Mouse (Mus musculus) brain, embryonic 18.5 days (tissue): ENCODE measurements around the gene Nhlrc4.

Experiments
- DNase-seq: peaks from one replicate; pipeline ENCODE4 v3.0.0-alpha.2; 2012; ENCODE audit warnings: low read depth, low spot score

Gene Nhlrc4

DNA sequence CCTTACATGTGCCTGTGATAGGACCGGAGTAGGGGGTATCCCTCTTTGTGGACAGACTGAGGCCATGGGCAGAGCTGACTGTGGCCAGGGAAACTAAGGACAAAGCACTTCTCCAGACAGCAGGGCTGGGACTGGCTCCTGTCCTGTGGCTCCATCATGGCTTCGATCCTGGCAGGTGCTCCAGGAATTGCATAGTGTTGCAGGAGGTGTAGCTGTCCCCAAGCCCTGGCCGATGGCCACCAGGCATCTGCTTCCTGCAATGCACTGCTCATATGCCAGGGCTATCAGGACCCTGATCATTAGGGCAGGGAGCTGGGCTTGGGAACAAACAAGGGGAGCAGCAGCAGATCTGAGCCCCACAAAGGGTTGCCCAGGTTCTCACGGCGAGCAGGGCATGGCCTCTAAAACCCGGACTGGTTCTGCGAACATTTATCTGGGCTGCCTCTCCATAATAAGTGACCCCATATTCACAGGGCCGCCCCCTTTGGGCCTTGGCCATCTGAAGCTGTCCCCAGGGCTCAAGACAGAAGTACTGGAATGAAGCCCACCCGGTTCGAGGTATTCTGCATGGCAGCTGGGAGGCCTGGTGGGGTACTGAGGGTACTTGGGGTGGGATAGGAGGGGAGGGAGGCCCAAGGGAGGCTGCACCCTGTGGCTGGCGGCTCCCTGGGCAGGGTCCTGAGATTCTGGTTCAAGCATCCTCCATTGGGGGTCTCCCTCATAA is 14.2 kb upstream of the Nhlrc4 start:
- DNase-seq: no peak

DNA sequence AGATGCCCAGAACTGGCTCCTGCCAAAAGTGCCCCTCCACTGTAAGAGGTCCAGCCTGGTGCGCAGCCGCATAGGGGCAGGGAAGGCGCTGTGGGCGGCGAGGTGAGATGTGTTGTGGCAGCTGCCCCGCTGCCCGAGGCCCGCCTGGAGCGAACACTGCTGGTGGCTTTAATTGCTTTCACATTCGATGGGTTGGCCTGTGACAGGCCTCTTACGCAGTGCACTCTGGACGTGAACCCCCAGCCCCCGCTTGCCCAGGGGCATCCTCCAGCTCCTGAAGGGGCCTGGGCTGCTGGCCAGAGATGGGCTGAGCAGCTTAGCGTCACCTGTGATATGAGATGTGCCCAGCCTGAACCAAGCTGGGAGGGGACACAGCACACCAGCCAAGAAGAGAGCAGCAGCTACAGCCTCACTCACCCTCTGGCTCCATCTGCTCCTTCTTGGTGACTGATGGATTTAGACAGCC is 12.9 kb upstream of the Nhlrc4 start:
- DNase-seq: no peak

DNA sequence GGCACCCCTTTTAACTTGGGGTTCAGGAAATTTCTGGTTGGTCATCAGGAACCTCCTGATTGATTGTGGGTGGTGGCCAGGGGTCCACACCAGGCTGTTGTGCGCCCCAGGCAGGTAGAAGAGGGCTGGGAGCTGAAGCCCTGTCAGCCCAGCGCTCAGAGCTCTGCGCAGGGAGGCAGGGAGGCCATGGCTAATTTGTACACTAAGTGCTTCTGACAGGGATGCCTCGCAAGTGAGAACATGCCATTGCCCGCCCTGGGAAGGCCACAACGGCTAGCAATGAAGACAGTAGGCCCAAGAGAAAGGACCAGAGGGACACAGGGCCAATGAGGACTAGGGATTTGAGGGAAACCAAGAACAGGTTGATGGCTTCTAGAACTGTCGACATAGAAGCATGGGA is 11.9 kb upstream of the Nhlrc4 start:
- DNase-seq: no peak

DNA sequence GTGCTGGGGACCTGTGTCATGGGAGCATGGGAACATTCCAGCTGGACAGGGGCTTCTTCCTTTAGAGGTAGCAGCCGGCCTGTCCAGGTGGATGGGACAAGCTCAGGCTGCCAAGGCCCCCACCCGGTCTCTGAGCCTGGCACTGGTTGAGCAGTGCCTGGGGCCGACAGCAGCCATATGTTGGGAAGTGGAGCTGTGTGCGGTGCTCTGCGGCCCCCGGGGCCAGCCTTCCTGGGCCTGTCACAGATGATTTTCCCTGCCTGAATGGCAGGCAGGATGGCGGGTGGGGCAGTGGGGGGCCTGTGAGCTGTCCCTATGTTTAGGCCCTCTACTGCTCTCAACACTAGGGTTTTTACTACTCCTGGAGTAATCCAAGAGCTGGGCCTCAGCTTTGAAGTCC is 11.4 kb upstream of the Nhlrc4 start:
- DNase-seq: no peak

DNA sequence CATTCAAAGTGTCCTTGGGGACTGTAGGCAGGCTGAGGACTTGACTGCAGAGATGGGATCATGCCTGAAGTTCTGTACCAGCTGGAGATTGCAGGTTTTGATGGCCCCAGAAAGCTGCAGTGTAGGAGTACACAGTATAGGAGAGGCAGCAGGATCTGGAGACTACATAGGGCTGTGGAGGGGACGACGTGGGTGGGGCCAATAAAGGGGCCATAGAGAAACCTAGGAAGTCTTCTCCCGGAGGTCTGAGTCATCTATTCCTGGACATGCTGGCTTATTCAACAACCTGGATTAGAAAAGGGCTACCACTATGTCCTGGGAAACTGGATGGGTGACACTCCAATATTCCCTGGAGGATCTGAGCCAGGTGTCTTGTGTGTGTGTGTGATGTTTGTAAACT is 11.0 kb upstream of the Nhlrc4 start:
- DNase-seq: no peak

DNA sequence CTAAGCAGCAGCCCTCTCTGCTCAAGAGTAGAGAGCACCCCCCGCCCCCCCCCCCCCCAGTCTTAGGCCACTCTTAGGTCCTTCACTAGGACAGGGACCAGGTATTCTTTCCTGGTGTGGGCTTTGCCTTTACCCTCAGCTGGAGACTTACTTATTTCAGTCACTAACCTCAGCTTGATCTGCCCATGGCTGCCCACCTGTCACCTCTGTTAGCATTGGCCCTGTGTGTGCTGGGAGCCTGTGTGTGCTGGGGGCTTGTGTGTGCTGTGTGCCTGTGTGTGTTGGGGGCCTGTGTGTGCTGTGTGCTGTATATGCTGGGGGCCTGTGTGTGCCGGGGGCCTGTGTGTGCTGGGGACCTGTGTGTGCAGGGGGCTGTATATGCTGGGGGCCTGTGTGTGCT is 9.9 kb upstream of the Nhlrc4 start:
- no peak for DNase-seq

DNA sequence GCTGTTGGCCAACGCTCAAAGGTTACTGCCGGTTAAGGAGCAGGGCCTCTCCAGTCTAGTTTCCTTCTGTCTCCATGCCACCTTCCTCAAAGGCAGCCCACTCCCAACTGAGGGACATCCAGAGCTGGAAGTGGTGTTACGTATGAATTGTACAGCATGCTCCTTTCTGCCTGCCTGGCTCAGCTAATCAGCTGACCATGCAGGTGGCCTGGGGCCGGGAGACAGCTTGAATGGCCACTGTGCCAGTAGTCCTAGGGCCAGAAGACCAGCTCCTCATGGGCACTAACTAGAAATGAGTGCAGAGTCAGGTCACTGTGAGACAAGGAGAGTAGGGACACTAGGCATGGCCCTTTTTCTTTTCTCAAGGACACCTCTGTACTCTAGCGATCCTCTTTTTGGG is 8.4 kb upstream of the Nhlrc4 start:
- DNase-seq: no peak

DNA sequence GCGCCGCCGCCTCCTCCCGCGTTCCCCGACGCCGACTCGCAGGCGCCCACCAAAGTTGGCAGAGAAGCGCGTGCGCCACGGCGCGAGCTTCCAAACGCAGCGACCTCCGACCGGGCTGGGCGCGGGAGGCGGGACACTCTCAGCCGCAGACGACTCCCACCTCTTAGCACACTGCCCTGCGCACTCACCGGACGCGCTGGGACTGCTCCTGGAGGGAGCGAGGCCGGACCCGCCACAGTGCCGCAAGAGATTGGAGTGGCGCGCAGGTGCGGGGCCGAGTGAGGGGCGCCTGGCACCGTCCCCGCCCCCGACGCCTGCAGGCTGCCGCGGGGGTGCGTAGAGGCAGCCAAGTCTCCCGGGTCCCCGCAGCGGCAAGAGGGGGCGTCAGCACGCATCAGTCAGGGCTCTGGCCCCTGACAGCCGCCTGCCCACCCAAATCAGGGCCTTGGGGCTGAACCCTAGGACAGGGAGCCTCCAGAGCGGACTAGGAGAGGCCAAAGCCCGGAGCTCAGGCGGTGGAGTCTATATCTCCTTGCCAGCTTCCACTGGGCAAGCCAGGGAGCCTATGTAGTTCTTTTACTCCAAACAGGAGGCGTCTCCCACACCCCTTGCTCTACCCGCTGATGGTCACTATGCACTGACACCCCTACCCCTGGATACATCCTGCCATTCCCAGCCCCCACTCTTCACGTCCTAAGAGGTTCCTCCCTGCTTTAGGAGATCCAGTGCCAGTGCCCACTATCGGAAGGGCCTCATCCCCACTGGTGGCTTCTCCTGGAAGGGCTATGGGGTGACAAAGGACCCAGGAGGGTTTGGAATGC is 7.3 kb upstream of the Nhlrc4 start, which contains the start of gene A930017K11Rik:
Gene A930017K11Rik (minus strand): TSS at position 763 of the 821 bp plus-strand sequence.
- DNase-seq: no peak

DNA sequence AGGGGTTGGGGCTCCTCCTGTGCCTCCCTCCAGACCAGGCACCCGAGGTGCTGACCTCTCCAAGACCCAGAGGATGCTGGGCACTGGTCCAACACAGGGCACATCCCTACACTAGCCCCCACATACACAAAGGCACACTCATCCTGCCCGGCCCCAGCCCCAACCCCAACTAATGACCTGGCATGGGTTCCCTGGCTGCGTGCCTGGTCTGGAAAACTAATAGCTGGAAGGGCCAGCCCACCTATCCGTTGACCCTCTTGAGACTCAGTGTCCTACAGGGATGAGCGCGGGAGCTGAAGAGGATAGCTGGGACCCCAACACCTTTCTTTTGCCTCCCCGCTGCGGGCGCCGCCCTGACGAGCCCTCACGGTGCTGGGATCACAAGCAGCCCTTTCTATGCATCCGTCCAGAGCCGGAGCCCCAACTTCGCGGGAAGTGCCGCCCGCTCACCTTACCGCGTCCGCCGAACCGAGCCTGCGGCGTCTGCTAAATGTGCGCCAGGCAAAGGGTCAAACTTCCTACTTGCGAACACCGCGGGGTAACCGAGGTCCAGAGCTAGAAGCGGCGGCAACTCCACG is 6.6 kb upstream of the Nhlrc4 start:
- DNase-seq: no peak

DNA sequence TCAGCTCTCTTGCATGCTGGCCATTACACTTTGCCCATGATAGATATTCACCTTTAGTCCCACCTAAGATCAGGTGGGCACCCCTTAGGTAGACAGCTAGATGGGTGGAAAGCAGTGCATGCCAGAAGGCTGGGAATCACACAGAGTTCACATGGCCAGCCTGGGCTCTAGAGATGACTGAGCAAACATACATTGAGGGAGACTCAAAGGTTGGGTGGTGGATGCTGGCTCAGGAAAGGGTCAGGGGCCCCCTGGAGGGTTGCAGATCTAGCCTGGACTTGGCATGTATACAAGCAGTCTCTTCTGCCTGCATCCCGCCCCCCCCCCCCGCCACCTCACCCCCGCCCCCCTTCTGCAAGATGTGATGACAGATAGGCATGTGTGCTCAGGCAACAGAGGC is 5.9 kb upstream of the Nhlrc4 start:
- DNase-seq: no peak

DNA sequence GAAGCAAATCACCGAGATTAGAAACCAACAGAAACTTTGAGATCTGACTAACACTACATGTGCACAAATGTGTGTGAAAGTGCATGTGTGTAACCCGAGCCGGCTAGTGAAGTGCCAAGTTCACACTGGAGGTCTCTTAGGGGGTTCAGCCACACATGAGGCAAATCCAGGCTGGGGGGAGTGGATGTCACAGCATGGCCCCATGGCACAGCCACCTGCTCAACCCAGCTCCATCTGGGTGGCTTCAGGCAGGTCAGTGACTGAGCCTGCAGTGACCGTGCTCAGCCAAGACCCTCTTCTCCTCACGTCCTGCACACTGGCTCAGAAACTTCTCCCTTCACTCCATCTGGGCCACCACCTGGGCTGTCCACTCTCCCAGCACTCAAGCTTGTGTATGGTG is 5.2 kb upstream of the Nhlrc4 start:
- DNase-seq: no peak

DNA sequence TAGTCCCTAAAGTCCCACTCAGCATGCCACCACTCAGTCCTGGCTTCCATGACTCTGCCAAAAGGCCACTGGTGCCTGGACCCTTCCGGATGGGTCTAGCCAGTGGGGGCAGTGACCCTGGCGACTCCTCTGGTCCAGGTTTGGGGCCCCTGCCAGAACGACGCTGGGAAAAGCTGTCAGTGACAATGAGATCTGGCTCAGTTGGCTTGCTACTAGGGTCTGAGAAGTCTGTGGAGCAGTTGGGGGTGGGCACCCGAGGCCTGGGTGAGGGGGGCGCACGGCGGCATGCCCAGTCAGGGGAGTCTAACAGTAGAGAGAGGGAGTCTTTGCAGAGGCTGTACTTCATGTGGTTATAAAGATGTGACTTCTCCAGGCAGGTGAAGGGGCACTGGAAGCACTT is 3.3 kb upstream of the Nhlrc4 start:
- no peak for DNase-seq

DNA sequence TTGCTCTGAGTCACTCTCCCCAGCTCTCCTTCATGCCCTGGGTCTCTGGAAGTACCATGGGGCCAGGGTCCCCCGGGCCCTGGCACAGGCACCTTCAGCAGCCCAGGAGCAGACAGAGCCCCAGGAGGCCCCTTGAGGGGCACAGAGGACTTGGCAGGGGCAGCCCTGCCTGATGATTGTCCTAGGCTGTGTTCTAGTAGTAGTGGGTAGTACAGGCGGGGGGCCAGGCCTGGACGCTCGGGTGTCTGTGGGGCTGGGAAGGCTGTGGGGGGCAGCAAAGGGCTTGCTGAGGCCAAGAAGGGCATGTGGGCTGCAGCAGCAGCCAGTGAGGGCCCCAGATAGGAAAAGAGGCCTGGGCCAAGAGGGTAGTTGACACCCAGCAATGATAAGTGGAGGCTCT is 2.8 kb upstream of the Nhlrc4 start:
- no peak for DNase-seq

DNA sequence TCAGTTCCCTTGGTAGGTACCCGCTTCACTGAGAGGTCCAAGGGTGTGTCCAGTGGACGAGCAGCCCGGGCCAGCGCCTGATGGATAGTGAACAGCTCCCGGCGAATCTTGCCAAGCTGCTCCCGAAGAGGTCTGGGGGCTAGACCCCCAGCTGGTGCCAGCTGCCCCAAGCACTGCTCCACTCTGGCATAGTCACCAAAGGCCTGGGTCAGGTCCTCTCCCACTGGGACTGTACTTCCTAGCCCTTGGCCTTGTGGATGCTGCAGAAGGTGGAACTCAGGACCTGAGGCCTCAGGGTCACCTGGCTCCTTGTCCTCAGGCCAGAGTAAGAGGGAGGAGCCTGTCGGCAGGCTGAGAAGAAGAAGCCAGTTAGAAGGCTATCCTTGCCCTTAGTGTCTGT is 2.1 kb upstream of the Nhlrc4 start:
- DNase-seq: no peak

DNA sequence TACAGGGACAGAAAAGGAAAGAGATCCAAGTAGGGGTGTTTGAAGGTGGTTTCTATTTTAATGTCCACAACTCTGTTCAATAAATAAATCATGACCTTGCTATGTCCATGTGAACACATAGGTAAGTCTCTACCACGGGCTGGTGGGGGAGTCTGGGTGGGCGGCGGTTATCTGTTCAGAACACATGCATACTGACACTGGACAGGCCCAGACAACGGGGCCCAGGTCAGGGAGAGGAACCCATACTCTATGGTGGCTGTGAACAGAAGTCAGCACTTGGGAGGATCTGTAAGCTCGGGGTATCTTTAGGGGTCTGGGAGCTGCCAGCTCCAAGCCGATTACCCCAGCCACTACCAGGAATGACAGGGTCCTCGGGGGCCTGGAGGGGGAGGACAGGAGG is 1.6 kb upstream of the Nhlrc4 start:
- no peak for DNase-seq

DNA sequence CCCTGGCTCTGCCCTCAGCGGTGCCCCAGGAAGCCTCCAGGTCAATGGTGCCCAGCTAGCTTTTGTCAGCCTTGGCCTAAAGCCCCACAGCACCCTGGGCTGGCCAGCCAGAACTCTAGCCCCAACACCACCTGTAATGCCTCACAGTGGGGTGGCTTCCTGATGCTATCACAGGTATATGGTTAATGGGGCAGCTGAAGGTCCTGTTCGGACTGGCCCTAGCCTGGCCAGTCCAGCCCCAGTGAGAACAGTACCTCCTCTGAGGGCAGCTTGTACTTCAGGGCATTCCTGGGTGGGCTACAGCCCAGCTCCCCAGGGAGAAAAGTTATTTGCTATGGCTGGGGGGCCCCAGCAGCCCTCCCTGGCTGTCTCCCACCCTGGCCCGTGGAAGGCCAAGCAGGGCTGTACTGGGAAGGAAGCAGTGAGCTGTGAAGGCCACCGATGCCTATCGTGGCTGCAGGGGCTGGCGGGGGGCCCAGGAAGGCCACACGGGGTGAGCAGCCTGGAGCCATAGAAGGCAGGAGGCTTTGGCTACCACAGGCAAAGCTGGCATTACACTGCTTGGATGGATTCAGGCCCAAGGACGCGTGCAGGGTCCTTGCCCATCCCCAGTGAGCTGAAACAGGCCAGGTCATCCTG is 875 bp upstream of the Nhlrc4 start:
- no peak for DNase-seq

DNA sequence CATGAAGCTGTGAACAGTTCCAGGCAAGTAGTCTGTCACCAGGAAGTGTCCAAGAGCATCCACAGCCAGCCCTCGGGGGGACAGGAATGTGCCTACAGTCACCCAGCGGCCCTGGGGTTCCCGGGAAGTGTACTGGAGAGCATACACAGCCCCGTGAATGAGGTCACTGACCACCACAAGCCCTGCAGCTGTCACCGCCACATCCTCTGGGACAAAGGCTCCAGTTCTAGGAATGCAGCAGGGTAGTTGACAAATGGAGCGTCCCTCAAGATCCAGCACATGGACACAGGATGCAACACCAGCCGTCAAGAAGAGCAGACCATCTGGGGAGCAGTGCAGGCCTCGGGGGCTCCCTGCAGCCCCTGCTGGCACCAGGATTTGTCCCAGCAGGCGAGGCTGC is 992 bp downstream of the Nhlrc4 start:
- DNase-seq: no peak

DNA sequence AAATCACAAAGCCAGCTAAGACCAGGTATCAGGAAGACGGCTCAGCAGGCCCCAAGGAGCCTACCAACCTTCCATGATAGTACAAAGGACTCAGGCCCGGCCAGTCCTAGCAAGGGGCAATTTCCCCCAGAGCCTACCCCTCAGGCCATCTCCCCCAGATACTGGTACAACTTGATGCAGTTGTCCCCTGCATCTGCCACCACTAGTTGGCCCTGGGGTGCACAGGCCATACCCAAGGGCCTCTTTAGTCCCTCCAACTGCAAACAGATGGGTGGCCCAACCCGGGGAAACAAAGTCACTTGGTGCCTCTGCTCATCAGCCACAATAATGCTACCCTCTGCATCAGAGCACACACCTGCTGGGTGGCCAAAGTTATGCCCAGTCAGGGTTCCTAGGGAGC is 1.5 kb downstream of the Nhlrc4 start:
- DNase-seq: no peak

DNA sequence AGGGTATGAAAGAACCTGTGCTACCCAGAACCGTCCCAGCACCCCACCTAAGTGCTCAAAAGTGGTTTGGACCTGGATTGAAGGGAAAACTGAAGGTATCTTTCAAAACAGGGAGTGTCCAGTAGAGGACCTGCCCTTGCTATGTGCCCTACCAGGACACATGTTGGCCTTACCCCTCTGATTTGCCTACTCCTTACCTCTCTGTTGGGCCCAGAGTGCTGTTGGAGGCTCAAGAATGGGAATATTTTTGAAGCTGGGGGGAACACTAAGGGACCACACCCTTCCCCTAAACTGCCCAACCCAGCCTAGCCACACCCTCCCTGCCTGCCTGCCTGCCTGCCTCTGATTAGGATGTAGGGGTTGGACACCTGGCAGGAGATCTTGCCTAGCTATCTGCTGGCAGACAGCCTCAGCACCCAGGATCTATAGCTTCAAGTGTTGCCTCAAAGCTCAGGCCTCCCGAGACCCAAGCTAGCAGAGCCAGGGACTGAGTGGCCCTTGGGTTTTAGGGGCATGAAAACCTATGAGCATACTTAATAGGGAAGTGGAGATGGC is 2.1 kb downstream of the Nhlrc4 start:
- DNase-seq: no peak

DNA sequence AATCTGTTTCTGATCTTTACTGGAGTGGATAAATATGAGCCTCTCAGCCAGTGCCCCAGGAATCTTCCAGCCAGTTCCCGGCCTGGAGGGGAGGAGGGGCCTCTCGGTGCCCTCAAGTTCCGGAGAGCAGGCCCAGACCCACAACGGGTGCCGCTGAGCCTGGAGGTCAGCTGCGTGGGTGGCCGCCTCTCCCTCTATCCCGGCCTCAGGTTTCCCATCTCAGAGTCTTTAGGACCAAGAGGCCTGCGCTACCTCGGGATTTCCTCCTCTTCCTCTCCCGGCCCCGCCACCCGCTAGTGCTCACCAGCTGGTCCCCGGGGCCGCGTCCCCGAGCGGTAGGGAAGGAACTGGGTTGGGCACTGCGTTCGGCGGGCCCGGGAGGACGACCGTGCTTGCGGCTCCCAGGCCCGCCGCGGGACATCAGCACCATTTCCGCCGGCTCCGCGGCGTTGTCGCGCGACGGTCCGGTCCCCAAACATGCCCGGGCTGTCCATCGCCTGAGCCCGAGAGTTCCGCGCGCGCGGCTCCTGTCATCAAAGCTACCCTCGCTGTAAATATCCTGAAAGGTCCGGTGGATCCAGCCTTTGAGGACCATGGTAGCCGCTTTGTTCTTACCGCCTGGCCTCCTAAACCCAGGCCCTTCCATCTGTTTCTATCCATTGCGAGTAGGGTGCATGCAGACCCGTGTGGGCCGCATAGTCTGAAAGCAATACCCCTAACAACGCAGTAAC is 3.1 kb downstream of the Nhlrc4 start:
- no peak for DNase-seq

DNA sequence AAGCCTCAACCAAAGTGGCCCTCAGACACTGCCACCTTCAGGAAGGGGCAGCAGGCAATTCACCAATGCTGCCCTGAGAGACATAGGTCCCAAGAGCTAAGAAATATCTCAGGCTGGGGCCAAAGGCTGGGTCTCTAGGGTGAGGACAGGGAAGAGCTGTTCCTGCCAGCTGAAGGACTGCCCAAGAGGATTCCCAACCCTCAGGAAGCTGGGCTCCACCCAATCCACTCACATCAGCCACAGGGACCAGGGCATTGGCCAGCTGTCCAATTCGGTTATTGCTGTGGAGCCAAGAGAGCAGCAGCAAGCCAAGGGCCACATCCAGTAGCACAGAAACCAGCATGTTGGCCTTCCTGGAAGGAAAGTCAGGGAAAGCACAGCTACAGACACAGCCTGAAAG is 10.2 kb downstream of the Nhlrc4 start:
- DNase-seq: no peak
